Comparison of ENCODE assay signal across 9 mouse cellular contexts in the genomic region with DNA sequence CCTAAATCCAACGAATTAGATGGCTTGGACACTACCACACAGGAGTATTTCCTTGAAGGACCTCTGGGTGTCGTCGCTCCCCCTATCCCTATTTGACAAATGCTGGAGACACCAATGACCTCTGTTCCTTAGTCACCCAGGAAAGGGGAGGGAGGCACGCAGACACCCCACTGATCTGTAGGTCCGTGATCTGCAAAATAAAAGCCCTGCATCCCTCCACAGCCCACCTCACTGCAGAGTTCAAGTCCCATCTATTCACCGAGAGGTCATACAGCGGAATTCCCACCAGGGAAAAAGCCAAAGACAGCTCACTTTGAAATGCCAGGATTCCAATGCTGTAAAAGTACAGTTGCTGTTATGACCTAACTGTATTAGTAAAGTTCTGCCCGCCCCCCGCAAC. TPM values are rescaled to one million over a fixed set of nuclear protein-coding genes. Genes with fewer than 3 reads are reported as not detected.
DNase-seq lines count a peak whose midpoint lies in the region; ATAC-seq lines count a peak whose summit lies in the region.
"Had no signal": no experiment of that assay in that cellular context is flagged by ENCODE, and none has a peak within 500 bp of the region (broad histone marks: within the 10 kb centered on the region; RNA-seq: fewer than 3 reads in every experiment).

No protein-coding gene starts in this region.

- no peak overlapping the region for H3K9ac ChIP-seq in liver, embryonic 11.5 days (ENCODE audit: low read depth, low read length)
- no peak overlapping the region for H3K9ac ChIP-seq in intestine, embryonic 16.5 days (ENCODE audit: low read depth, low read length)
- H3K9ac ChIP-seq in neural tube, embryonic 13.5 days: no peak overlapping the region

- intact Hi-C loops in left cerebral cortex, postnatal 4 days (cut with DNase I): loop anchor here (5.0 kb wide), 1 partner anchor 846 kb away; no protein-coding TSS in a partner anchor

- no peak for ATAC-seq in liver, embryonic 11.5 days (replicated peaks; ENCODE audit: low FRiP score)
- no peak for ATAC-seq in intestine, embryonic 16.5 days
- ATAC-seq in neural tube, embryonic 13.5 days (ENCODE audit: low read depth): no peak

- no peaks in the 10 kb centered on the region for H3K27me3 ChIP-seq in liver, embryonic 11.5 days (replicated peaks; ENCODE audit: control insufficient read depth, insufficient read depth, low read length)
- peaks cover 4% of the 10 kb centered on the region; the same call in 1 of the 2 replicates for H3K27me3 ChIP-seq in forebrain, embryonic 10.5 days (ENCODE audit: poor library complexity, severe bottlenecking)
- H3K27me3 ChIP-seq in intestine, embryonic 16.5 days (replicated peaks; ENCODE audit: control insufficient read depth, insufficient read depth, low read length): no peaks in the 10 kb centered on the region
- H3K27me3 ChIP-seq in neural tube, embryonic 13.5 days: 0 out of 2 replicates have a peak, but pooled peaks cover 3% of the 10 kb centered on the region

- H3K27ac ChIP-seq in liver, embryonic 11.5 days (ENCODE audit: low read depth, low read length): no peak overlapping the region
- no peak overlapping the region for H3K27ac ChIP-seq in forebrain, embryonic 10.5 days
- H3K27ac ChIP-seq in intestine, embryonic 16.5 days (ENCODE audit: low read length): no peak overlapping the region
- no peak overlapping the region for H3K27ac ChIP-seq in neural tube, embryonic 13.5 days (replicated peaks)
- H3K27ac ChIP-seq: left cerebral cortex, adult 2 months had no signal

- peak overlapping the region; percentile 60; the same call in 1 of the 2 replicates for H3K4me3 ChIP-seq in liver, embryonic 11.5 days (ENCODE audit: low read depth, low read length)
- H3K4me3 ChIP-seq in forebrain, embryonic 10.5 days: peak overlapping the region; percentile 62
- H3K4me3 ChIP-seq in intestine, embryonic 16.5 days (ENCODE audit: low read length): peak overlapping the region; percentile 60; the same call in 1 of the 2 replicates
- H3K4me3 ChIP-seq in neural tube, embryonic 13.5 days: no peak overlapping the region; the same call in 1 of the 2 replicates

- 11% methylated on average over 9 of the region's 9 CpGs for WGBS in liver, embryonic 11.5 days
- whole genome bisulfite sequencing in forebrain, embryonic 10.5 days: 5% methylated on average over 9 of the region's 9 CpGs
- 12% methylated on average over 9 of the region's 9 CpGs for WGBS in intestine, embryonic 16.5 days
- WGBS in neural tube, embryonic 13.5 days: 7% methylated on average over 9 of the region's 9 CpGs

- DNase-seq in liver, embryonic 11.5 days (ENCODE audit: low spot score): no peak
- no peak for DNase-seq in liver
- no peak for DNase-seq in forebrain, embryonic 10.5 days (ENCODE audit: extremely low spot score, low spot score)
- DNase-seq in cerebellum, adult 11-12 months: no peak
- DNase-seq in frontal cortex, postnatal 25 days (ENCODE audit: low spot score in 2 of 2): no peak
- no peak for DNase-seq in left cerebral cortex, postnatal 4 days

- H3K9me3 ChIP-seq in liver, embryonic 11.5 days (ENCODE audit: control insufficient read depth, low read length): no peaks in the 10 kb centered on the region
- H3K9me3 ChIP-seq in forebrain, embryonic 10.5 days: no peaks in the 10 kb centered on the region
- H3K9me3 ChIP-seq in intestine, embryonic 16.5 days (ENCODE audit: control insufficient read depth, low read length): no peaks in the 10 kb centered on the region
- no peaks in the 10 kb centered on the region for H3K9me3 ChIP-seq in neural tube, embryonic 13.5 days

- H3K4me2 ChIP-seq in liver, embryonic 11.5 days: peak overlapping the region; percentile 71
- peak overlapping the region; percentile 89 for H3K4me2 ChIP-seq in intestine, embryonic 16.5 days (ENCODE audit: low read depth, low read length)
- peak overlapping the region; percentile 76 for H3K4me2 ChIP-seq in neural tube, embryonic 13.5 days

- H3K36me3 ChIP-seq in liver, embryonic 11.5 days (ENCODE audit: control insufficient read depth, insufficient read depth, low read length): no peaks in the 10 kb centered on the region
- H3K36me3 ChIP-seq in forebrain, embryonic 10.5 days (replicated peaks): no peaks in the 10 kb centered on the region
- no peaks in the 10 kb centered on the region for H3K36me3 ChIP-seq in intestine, embryonic 16.5 days (ENCODE audit: control insufficient read depth, insufficient read depth, low read length)
- H3K36me3 ChIP-seq in neural tube, embryonic 13.5 days: no peaks in the 10 kb centered on the region

- H3K4me1 ChIP-seq in liver, embryonic 11.5 days (replicated peaks; ENCODE audit: control insufficient read depth, insufficient read depth, low read length): no peaks in the 10 kb centered on the region
- peaks cover 15% of the 10 kb centered on the region for H3K4me1 ChIP-seq in forebrain, embryonic 10.5 days
- H3K4me1 ChIP-seq in intestine, embryonic 16.5 days (ENCODE audit: control insufficient read depth, insufficient read depth, low read length): peaks cover 2% of the 10 kb centered on the region; the same call in 1 of the 2 replicates
- peaks cover 19% of the 10 kb centered on the region for H3K4me1 ChIP-seq in neural tube, embryonic 13.5 days (replicated peaks)

RNA-seq across cellular contexts. Expression of gene Olfr1368, which starts 12.4 kb away (rescaled TPM):
- polyA plus RNA-seq in liver, embryonic 11.5 days (2014; fragmentation: Nextera tagmentation; extraction: Ambion mirVana): not detected in 2 replicates
- polyA plus RNA-seq in forebrain, embryonic 10.5 days (2016; fragmentation: Nextera tagmentation; extraction: Ambion mirVana): not detected in 2 replicates
- not detected in 2 replicates for polyA plus RNA-seq in intestine, embryonic 16.5 days (2015; fragmentation: Nextera tagmentation; extraction: Ambion mirVana)
- polyA plus RNA-seq in neural tube, embryonic 13.5 days (2015; fragmentation: Nextera tagmentation; extraction: Ambion mirVana): not detected in 2 replicates
- not detected for total RNA-seq in left cerebral cortex, postnatal 4 days (2021)
- total RNA-seq: left cerebral cortex, adult 2 months had no signal

RNA-seq across cellular contexts. Expression of gene Trim27, which starts 21.2 kb away (rescaled TPM):
- polyA plus RNA-seq in liver, embryonic 11.5 days (2014; fragmentation: Nextera tagmentation; extraction: Ambion mirVana): 165 and 175 TPM in 2 replicates
- polyA plus RNA-seq in forebrain, embryonic 10.5 days (2016; fragmentation: Nextera tagmentation; extraction: Ambion mirVana): 169 and 173 TPM in 2 replicates
- 119 and 122 TPM in 2 replicates for polyA plus RNA-seq in intestine, embryonic 16.5 days (2015; fragmentation: Nextera tagmentation; extraction: Ambion mirVana)
- polyA plus RNA-seq in neural tube, embryonic 13.5 days (2015; fragmentation: Nextera tagmentation; extraction: Ambion mirVana): 82.9 and 88.9 TPM in 2 replicates
- 10 to 100 TPM; 57.6 to 65.0 TPM for total RNA-seq in left cerebral cortex, postnatal 4 days (2021)

RNA-seq across cellular contexts. Expression of gene Olfr263, which starts 28.6 kb away (rescaled TPM):
- not detected in 2 replicates for polyA plus RNA-seq in liver, embryonic 11.5 days (2014; fragmentation: Nextera tagmentation; extraction: Ambion mirVana)
- not detected in 2 replicates for polyA plus RNA-seq in forebrain, embryonic 10.5 days (2016; fragmentation: Nextera tagmentation; extraction: Ambion mirVana)
- not detected in 2 replicates for polyA plus RNA-seq in intestine, embryonic 16.5 days (2015; fragmentation: Nextera tagmentation; extraction: Ambion mirVana)
- not detected in 2 replicates for polyA plus RNA-seq in neural tube, embryonic 13.5 days (2015; fragmentation: Nextera tagmentation; extraction: Ambion mirVana)
- total RNA-seq in left cerebral cortex, postnatal 4 days (2021): not detected
- total RNA-seq: left cerebral cortex, adult 2 months had no signal

RNA-seq across cellular contexts. Expression of gene Olfr1369-ps1, which starts 46.8 kb away (rescaled TPM):
- 0.14 and 0.22 TPM in 2 replicates for polyA plus RNA-seq in liver, embryonic 11.5 days (2014; fragmentation: Nextera tagmentation; extraction: Ambion mirVana)
- polyA plus RNA-seq in forebrain, embryonic 10.5 days (2016; fragmentation: Nextera tagmentation; extraction: Ambion mirVana): 0.04 and 0.06 TPM in 2 replicates
- polyA plus RNA-seq in intestine, embryonic 16.5 days (2015; fragmentation: Nextera tagmentation; extraction: Ambion mirVana): 0.04 TPM in 1 of 2 replicates, not detected in the other
- polyA plus RNA-seq in neural tube, embryonic 13.5 days (2015; fragmentation: Nextera tagmentation; extraction: Ambion mirVana): not detected in 2 replicates
- total RNA-seq in left cerebral cortex, postnatal 4 days (2021): not detected
- total RNA-seq: left cerebral cortex, adult 2 months had no signal
